Mouse (Mus musculus): Measurements from ENCODE around the gene Epha3.

Gene Epha3

GRCm38 (mm10) chr16:63646577-63646976 lies 217.4 kb downstream of the Epha3 start:
- no peak for DNase-seq

- DNase-seq = no peak
These were observed 221.3 kb downstream of the Epha3 start for GRCm38 (mm10) chr16:63642641-63643040.

- no peak for DNase-seq
These were observed 222.4 kb downstream of the Epha3 start for GRCm38 (mm10) chr16:63641603-63642002.

GRCm38 (mm10) chr16:63638701-63639100 lies 225.3 kb downstream of the Epha3 start:
- DNase-seq = no peak

- no peak for DNase-seq
These were observed 230.2 kb downstream of the Epha3 start for GRCm38 (mm10) chr16:63633748-63634166.

GRCm38 (mm10) chr16:63625229-63625628 lies 238.7 kb downstream of the Epha3 start:
- no peak for DNase-seq

GRCm38 (mm10) chr16:63621845-63622244 lies 242.1 kb downstream of the Epha3 start:
- no peak for DNase-seq

- DNase-seq = no peak
These were observed 248.6 kb downstream of the Epha3 start for GRCm38 (mm10) chr16:63615396-63615795.

GRCm38 (mm10) chr16:63613006-63613405 lies 251.0 kb downstream of the Epha3 start:
- no peak for DNase-seq

GRCm38 (mm10) chr16:63600229-63600628 lies 263.7 kb downstream of the Epha3 start:
- no peak for DNase-seq

- peak; percentile 3 for DNase-seq
These were observed 269.3 kb downstream of the Epha3 start for GRCm38 (mm10) chr16:63594656-63595055.

- DNase-seq = no peak
These were observed 294.2 kb downstream of the Epha3 start for GRCm38 (mm10) chr16:63569746-63570145.

- DNase-seq = no peak
These were observed 297.7 kb downstream of the Epha3 start for GRCm38 (mm10) chr16:63566106-63566836.

- no peak for DNase-seq
These were observed 307.4 kb downstream of the Epha3 start for GRCm38 (mm10) chr16:63556410-63557146.

GRCm38 (mm10) chr16:63552531-63552930 lies 311.4 kb downstream of the Epha3 start:
- DNase-seq = no peak

- DNase-seq = no peak
These were observed 324.5 kb downstream of the Epha3 start for GRCm38 (mm10) chr16:63539489-63539888.

- no peak for DNase-seq
These were observed 335.2 kb downstream of the Epha3 start for GRCm38 (mm10) chr16:63528821-63529220.

- DNase-seq = no peak
These were observed 346.3 kb downstream of the Epha3 start for GRCm38 (mm10) chr16:63517636-63518035.

GRCm38 (mm10) chr16:63510069-63510468 lies 353.9 kb downstream of the Epha3 start:
- DNase-seq = no peak

- DNase-seq = no peak
These were observed 357.5 kb downstream of the Epha3 start for GRCm38 (mm10) chr16:63506437-63506836.

GRCm38 (mm10) chr16:63501456-63501855 lies 362.5 kb downstream of the Epha3 start:
- DNase-seq = no peak

GRCm38 (mm10) chr16:63500975-63501393 lies 363.0 kb downstream of the Epha3 start:
- no peak for DNase-seq

Measured in right cerebral cortex, postnatal 14 days (tissue).